Mouse (Mus musculus) lung, postnatal 14 days (tissue): ENCODE data around the gene Pde10a.

Experiments
- DNase-seq: peaks from one replicate; pipeline ENCODE4 v3.0.0; 2021

The Pde10a gene

GRCm38 (mm10) chr17:8802161-8802888, 277.2 kb downstream of the Pde10a start:
- DNase-seq = no peak

- no peak for DNase-seq
Measured at GRCm38 (mm10) chr17:8802889-8803799, 278.0 kb downstream of the Pde10a start.

- no peak for DNase-seq
Measured at GRCm38 (mm10) chr17:8807345-8807744, 282.2 kb downstream of the Pde10a start.

GRCm38 (mm10) chr17:8809771-8810170, 284.6 kb downstream of the Pde10a start:
- no peak for DNase-seq

- DNase-seq = no peak
Measured at GRCm38 (mm10) chr17:8810201-8810600, 285.0 kb downstream of the Pde10a start.

- DNase-seq = no peak
Measured at GRCm38 (mm10) chr17:8812228-8812865, 287.2 kb downstream of the Pde10a start.

- no peak for DNase-seq
Measured at GRCm38 (mm10) chr17:8813773-8814491, 288.8 kb downstream of the Pde10a start.

GRCm38 (mm10) chr17:8815376-8815775, 290.2 kb downstream of the Pde10a start:
- DNase-seq = no peak

GRCm38 (mm10) chr17:8815864-8816263, 290.7 kb downstream of the Pde10a start:
- no peak for DNase-seq

GRCm38 (mm10) chr17:8818675-8819074, 293.5 kb downstream of the Pde10a start:
- no peak for DNase-seq

- no peak for DNase-seq
Measured at GRCm38 (mm10) chr17:8823548-8823947, 298.4 kb downstream of the Pde10a start.

- no peak for DNase-seq
Measured at GRCm38 (mm10) chr17:8827204-8827603, 302.0 kb downstream of the Pde10a start.

- no peak for DNase-seq
Measured at GRCm38 (mm10) chr17:8831001-8831400, 305.8 kb downstream of the Pde10a start.

- DNase-seq = no peak
Measured at GRCm38 (mm10) chr17:8836292-8836691, 311.1 kb downstream of the Pde10a start.

- DNase-seq = no peak
Measured at GRCm38 (mm10) chr17:8838252-8838651, 313.1 kb downstream of the Pde10a start.

- no peak for DNase-seq
Measured at GRCm38 (mm10) chr17:8839237-8840011, 314.3 kb downstream of the Pde10a start.

GRCm38 (mm10) chr17:8841094-8841493, 315.9 kb downstream of the Pde10a start:
- DNase-seq = no peak

GRCm38 (mm10) chr17:8841897-8842540, 316.8 kb downstream of the Pde10a start:
- no peak for DNase-seq

GRCm38 (mm10) chr17:8842662-8843061, 317.5 kb downstream of the Pde10a start:
- no peak for DNase-seq

- DNase-seq = no peak
Measured at GRCm38 (mm10) chr17:8843941-8844340, 318.8 kb downstream of the Pde10a start.

- no peak for DNase-seq
Measured at GRCm38 (mm10) chr17:8846506-8846905, 321.3 kb downstream of the Pde10a start.
